Mouse (Mus musculus) embryonic fibroblast, embryonic 13.5 days (primary cell): ENCODE measurements at regions not wholly inside any gene's neighbourhood (a gene's known extent, or its start where the extent isn't known, plus 50 kb on each side); places are given as distances from the start of the nearest gene placed in this dataset.

ENCODE experiments used
- H3K27ac ChIP-seq: 2 replicates; pipeline ENCODE4 v1.5.1; 2012; ENCODE audit warnings: low read length, control low read depth, inconsistent platforms; ENCODE audit not compliant: insufficient read depth
- H3K4me1 ChIP-seq: 2 replicates; pipeline ENCODE4 v1.6.1; 2011; ENCODE audit warnings: low read length; ENCODE audit not compliant: control insufficient read depth, insufficient read depth
- H3K4me3 ChIP-seq: 2 replicates; pipeline ENCODE4 v1.5.1; 2011; ENCODE audit warnings: mild to moderate bottlenecking, control low read depth, low read length; ENCODE audit not compliant: insufficient read depth
- CTCF ChIP-seq: IDR thresholded peaks from 2 replicates; pipeline ENCODE4 v1.5.1; 2011; ENCODE audit warnings: mild to moderate bottlenecking, control low read depth, low read length, moderate library complexity, borderline replicate concordance; ENCODE audit not compliant: insufficient read depth
- POLR2A ChIP-seq: IDR thresholded peaks from 2 replicates; pipeline ENCODE4 v1.6.1; 2011; ENCODE audit warnings: low read depth, mild to moderate bottlenecking, control low read depth, low read length, moderate library complexity

DNA sequence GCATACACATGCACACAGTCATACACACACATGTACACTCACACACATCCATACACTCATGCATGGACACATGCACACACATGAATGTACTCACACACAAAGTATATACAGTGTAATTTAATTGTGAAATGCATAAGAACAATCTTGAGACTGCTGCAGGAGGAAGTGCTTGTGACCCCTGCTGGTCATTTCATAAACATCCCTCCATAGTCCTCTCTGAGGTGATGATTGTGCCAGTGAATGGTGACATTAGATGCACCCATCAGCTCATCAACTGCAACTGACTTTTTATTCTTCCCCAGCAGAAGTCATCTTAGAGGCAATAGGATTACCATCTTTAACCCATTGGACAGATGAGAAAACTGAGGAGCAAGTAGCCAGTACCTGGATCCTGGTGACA, 597.2 kb downstream of the Vrk1 start:
- no peak for TF ChIP-seq POLR2A
- TF ChIP-seq CTCF: no peak

DNA sequence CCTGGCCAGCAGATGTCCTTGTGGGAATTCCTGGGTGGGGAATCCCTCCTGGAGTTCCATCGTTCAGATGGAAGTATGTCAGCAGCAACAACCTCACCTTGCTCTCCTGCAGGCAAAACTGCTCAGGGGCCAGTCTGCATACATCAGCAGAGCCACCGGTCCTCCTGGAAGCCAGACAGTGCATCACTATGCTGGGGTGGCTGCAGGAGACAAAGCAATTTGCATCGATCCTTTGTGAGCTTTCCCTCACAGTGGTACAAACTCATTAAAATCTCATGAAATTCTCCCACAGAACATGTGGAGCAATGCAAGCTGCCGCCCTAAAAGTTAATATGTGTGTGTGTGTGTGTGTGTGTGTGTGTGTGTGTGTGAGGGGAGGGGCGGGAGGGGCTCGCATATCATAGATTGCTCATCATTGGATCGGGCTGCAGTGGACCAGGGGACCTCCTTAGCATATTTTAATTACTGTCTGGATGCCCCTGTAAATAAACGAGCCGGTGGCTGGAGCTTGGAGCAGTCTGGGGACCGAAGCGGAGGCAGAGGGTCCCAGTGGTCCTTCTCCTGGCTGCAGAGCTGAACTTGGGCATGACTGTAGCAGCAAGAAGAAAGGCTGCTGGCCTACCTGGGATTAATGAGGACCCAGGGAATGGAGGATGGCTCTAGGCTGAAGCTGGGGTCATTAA, 597.8 kb downstream of the Vrk1 start:
- H3K4me3 ChIP-seq: no peak overlapping the region
- no peak overlapping the region for H3K27ac ChIP-seq
- no peaks in the 10 kb centered on the region for H3K4me1 ChIP-seq
- TF ChIP-seq CTCF (no peak), POLR2A (no peak)

More for the DNA sequence above, 597.2 kb downstream of the Vrk1 start:
- no peak overlapping the region for H3K27ac ChIP-seq
- no peaks in the 10 kb centered on the region for H3K4me1 ChIP-seq
- H3K4me3 ChIP-seq: no peak overlapping the region

DNA sequence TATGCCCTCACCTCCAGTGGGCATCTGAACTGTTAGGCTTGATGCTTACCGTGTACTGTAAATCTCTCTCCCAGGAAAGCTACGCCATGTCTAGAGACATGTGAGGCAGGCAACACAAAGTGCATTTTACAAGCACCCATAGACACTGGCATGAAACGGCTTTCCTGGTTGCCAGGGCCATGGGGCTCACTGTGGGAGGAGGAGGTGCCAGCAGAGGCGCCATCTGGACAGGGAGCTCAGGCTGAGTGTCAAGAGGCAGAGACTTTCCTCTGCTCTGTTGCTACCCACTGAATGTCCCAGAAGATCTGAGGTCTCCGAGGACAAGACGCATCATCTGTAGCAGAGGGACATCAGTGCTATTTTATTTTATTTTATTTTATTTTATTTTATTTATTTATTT, 608.7 kb downstream of the Vrk1 start:
- TF ChIP-seq POLR2A (no peak), CTCF (no peak)

DNA sequence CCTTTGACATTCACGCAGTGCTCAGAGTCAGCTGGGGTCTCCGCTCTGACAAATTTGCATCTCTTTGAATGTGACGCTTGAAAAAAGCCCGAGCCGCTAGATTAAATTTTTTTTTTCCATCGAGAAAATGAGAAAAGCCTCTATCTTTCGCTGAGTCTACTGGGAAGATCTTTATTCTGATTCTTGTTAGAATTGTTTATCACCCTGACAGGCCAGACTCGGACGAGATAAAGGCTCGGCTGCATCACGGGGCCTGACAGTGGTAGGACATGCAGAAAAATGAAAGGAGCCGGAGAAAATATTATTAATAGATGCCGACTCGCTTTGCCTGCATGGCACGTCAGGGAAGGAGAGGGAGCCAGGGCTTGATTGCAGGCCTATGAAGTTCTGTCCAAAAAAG, 616.8 kb downstream of the Vrk1 start:
- H3K4me1 ChIP-seq: no peaks in the 10 kb centered on the region
- H3K27ac ChIP-seq: no peak overlapping the region
- no peak overlapping the region for H3K4me3 ChIP-seq
- no peak for TF ChIP-seq CTCF
- no peak for TF ChIP-seq POLR2A

More for the DNA sequence above, 608.7 kb downstream of the Vrk1 start:
- Histone ChIP-seq H3K4me3 (no peak overlapping the region), H3K4me1 (no peaks in the 10 kb centered on the region), H3K27ac (no peak overlapping the region)

DNA sequence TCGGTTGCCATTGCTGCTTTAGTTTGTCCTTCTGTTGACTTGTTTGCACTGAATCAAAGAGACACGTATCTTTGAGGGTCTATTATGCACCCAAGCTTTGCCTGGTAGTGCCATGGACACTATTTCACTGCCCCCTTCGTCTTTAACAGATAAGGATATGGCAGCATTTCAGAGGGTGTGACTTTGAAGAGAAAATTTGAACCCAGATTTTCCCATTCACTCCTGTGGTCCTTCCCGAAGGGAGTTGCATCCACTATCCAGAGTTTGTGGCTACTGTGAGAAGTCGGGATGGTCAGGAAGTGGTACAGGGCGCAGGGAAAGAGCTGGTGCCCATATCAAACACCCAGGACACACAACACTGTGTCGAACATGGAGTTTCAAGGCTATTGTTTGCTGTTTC, 622.5 kb downstream of the Vrk1 start:
- Histone ChIP-seq H3K4me3 (no peak overlapping the region), H3K4me1 (no peaks in the 10 kb centered on the region), H3K27ac (no peak overlapping the region)
- TF ChIP-seq CTCF (no peak), POLR2A (no peak)

DNA sequence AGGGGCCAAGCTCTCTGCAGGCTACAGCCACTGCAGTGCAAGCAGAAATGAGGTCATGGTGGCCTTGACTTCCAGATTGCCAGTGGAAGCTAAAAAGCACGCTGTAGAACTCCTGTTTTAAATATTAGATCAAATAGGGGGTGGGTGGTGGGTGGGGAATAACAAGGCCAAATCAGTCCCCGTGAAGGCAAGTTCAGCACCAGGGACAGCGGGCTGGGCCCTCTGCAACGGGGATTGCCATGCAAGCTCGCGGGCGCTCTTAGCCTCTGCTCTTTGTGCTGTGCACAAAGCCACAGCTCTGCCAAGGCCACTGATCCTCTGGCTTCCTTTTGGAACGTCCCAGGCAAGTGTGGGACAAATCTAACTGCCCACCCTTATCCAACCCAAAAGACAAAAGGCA, 623.1 kb downstream of the Vrk1 start:
- Histone ChIP-seq H3K4me1 (no peaks in the 10 kb centered on the region), H3K4me3 (no peak overlapping the region), H3K27ac (no peak overlapping the region)
- TF ChIP-seq CTCF (no peak), POLR2A (no peak)

DNA sequence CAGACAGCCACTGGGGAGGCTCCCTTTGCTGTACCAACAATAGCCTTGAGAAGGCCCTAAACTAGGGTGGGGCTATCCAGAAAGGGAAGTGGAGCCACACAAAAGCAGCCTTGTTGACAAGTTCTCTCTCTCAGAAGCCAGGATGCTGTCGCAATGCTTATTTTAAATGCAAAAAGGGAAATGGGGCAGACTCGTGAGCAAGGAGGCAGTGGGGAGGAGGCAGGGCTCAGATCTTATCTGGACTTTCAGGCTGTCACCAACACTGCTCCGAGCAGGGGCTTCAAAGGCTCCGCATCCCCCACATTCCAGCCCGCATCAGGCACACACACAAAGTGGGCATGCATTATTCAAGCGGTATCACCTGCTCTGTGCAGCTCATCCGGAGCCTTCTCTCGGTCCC, 648.3 kb downstream of the Vrk1 start:
- no peaks in the 10 kb centered on the region for H3K4me1 ChIP-seq
- TF ChIP-seq CTCF: no peak
- no peak for TF ChIP-seq POLR2A
- H3K27ac ChIP-seq: no peak overlapping the region
- H3K4me3 ChIP-seq: no peak overlapping the region

DNA sequence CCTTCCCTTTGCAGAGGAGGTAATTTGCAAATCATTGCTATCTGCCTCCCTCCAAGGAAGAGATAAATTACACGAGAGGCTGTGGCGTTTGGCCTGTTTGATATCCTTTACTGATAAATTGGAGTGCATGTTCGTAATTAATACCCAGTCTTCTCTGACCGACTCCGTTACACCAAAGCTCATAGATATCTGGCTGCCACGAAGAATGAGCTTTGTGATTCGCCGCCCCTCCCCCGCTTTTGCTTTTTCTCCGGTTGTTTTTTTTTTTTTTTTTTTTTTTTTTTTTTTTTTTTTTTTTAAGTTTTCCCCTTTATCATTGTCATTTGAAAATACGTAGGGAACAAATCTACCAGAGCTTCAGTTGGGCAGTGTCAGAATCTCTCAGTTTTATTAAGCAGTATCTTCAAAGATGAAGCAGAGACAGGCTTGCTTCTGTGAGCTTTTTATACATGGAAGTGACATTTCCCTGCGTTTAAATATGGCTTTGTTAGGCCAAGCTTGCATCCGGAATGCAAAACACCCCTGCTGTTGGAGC, 663.3 kb downstream of the Vrk1 start:
- H3K4me3 ChIP-seq: no peak overlapping the region
- no peak overlapping the region for H3K27ac ChIP-seq
- TF ChIP-seq CTCF: no peak
- no peak for TF ChIP-seq POLR2A
- H3K4me1 ChIP-seq: no peaks in the 10 kb centered on the region

DNA sequence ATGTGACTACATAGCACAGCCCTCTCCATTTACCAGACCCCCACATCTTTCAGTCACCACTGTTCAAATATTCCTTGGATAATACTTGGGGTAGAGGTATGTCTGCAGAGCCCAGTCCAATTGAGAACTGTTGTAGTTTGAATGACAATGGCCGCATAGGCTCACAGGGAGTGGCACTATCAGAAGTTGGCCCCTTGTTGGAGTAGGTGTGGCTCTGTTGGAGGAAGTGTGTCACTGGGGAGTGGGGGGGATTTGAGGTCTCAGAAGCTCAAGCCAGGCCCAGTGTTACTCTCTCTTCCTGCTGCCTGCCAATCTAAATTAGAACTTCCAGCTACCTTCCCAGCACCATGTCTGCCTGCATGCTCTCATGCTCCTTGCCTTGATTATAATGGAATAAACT, 664.7 kb downstream of the Vrk1 start:
- H3K27ac ChIP-seq: no peak overlapping the region
- TF ChIP-seq POLR2A: no peak
- no peak for TF ChIP-seq CTCF
- H3K4me1 ChIP-seq: no peaks in the 10 kb centered on the region
- H3K4me3 ChIP-seq: no peak overlapping the region

DNA sequence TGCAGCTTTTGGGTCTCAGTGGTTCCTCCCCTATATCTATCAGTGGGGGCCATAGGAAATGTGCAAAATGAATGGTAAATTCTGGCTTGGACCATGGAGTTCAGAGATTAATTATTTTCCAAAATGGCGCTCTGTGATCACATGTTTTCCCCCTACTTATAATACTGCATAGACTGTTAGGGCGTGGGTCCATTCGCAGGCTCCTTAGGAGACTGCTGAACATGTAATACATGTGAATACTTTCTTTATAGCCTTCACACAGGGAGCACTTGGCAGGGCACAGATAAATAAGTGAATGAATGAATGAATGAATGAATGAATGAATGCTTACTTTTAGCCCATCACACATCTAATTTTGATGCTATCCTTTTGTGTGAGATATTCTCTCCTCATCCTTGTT, 666.1 kb downstream of the Vrk1 start:
- no peak overlapping the region for H3K4me3 ChIP-seq
- TF ChIP-seq POLR2A: no peak
- TF ChIP-seq CTCF: no peak
- no peak overlapping the region for H3K27ac ChIP-seq
- no peaks in the 10 kb centered on the region for H3K4me1 ChIP-seq

DNA sequence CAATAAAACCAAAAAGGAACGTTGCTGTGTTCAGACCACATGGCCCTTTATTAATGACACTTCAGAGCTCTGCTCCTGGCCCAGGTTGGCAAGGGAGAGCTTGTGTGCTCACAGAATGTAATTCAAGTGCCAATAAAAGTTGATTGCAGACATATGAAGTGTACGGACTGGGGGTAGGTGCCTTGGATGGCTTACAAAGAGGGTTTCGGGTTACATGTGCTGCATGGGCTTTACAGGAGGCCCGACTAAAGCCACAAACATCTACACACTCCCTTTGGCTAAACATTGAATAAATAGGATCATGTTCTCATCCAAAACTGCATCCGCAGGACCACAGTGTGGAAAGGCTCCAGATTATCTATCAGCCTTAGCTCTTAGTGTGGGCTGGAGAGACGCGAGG, 666.5 kb downstream of the Vrk1 start:
- TF ChIP-seq CTCF (no peak), POLR2A (no peak)
- Histone ChIP-seq H3K4me3 (no peak overlapping the region), H3K27ac (no peak overlapping the region), H3K4me1 (no peaks in the 10 kb centered on the region)
